Comparison of ENCODE assay signal across 15 mouse cellular contexts in genomic region chr2:174197306-174197945, GRCm38 (mm10).
"Had no signal": no experiment of that assay in that cellular context is flagged by ENCODE, and none has a peak within 500 bp of the region (broad histone marks: within the 10 kb centered on the region; RNA-seq: fewer than 3 reads in every experiment).

No protein-coding gene starts in this region.

- H3K27me3 ChIP-seq: neural tube, embryonic 15.5 days; stomach, embryonic 15.5 days had no signal

- H3K4me2 ChIP-seq: neural tube, embryonic 15.5 days; stomach, embryonic 15.5 days had no signal

- H3K9ac ChIP-seq: neural tube, embryonic 15.5 days; stomach, embryonic 15.5 days had no signal

- H3K4me1 ChIP-seq: neural tube, embryonic 15.5 days; stomach, embryonic 15.5 days had no signal

- H3K9me3 ChIP-seq: neural tube, embryonic 15.5 days; stomach, embryonic 15.5 days had no signal

- H3K36me3 ChIP-seq: neural tube, embryonic 15.5 days; stomach, embryonic 15.5 days had no signal

- DNase-seq: retina, postnatal 1 day; right cerebral cortex, adult 18-20 months; right cerebral cortex, postnatal 14 days; right cerebral cortex, postnatal 25 days; right cerebral cortex, postnatal 4 days; spleen, adult 18-20 months; thymus, adult 18-20 months; thymus, adult 2 months; thymus, postnatal 14 days; thymus, postnatal 25 days; thymus, postnatal 36 days; thymus, postnatal 4 days had no signal

- H3K27ac ChIP-seq: neural tube, embryonic 15.5 days; stomach, embryonic 15.5 days; stomach, postnatal 0 days had no signal

- H3K4me3 ChIP-seq: neural tube, embryonic 15.5 days; stomach, embryonic 15.5 days had no signal
